Mouse (Mus musculus) megakaryocyte-erythroid progenitor cell, adult 5-6 weeks (primary cell): Measurements from ENCODE around the gene Bcar1. TPM values are rescaled to one million over a fixed set of nuclear protein-coding genes. Genes with fewer than 3 reads are reported as not detected.

Experiments used
- ATAC-seq: replicated peaks from 2 replicates; pipeline ENCODE4 v1.8.0; 2016; ENCODE audit warnings: mild to moderate bottlenecking, inconsistent platforms; ENCODE audit not compliant: severe bottlenecking, poor library complexity, low FRiP score, low TSS enrichment
- total RNA-seq, 2 experiments: library from RNA; stranded (forward) in 1 of 2; stranded (reverse) in 1 of 2; fragments of 200-1000, 215-1000 nt in 1 of 2; fragments of >200 nt in 1 of 2; fragmentation: Nextera tagmentation in 1 of 2; gene quantifications; 2 replicates each; pipeline ENCODE4 v1.2.3; 2014 to 2017

The Bcar1 gene
- total RNA-seq, 2 experiments from 2014 or later = not detected

GRCm38 (mm10) chr8:111741556-111741955 lies 2.1 kb downstream of the Bcar1 start:
- ATAC-seq = no peak

- ATAC-seq = no peak
These were observed 2.6 kb downstream of the Bcar1 start for GRCm38 (mm10) chr8:111740994-111741393.

GRCm38 (mm10) chr8:111740301-111740711 lies 3.3 kb downstream of the Bcar1 start:
- no peak for ATAC-seq

- ATAC-seq = no peak
These were observed 4.0 kb downstream of the Bcar1 start for GRCm38 (mm10) chr8:111739604-111740003.

GRCm38 (mm10) chr8:111738867-111739266 lies 4.7 kb downstream of the Bcar1 start:
- no peak for ATAC-seq

- ATAC-seq = no peak
These were observed 7.3 kb downstream of the Bcar1 start for GRCm38 (mm10) chr8:111736321-111736720.

- no peak for ATAC-seq
These were observed 7.8 kb downstream of the Bcar1 start for GRCm38 (mm10) chr8:111735791-111736190.

GRCm38 (mm10) chr8:111735335-111735761 lies 8.3 kb downstream of the Bcar1 start:
- ATAC-seq = no peak

GRCm38 (mm10) chr8:111734244-111734960 lies 9.2 kb downstream of the Bcar1 start:
- no peak for ATAC-seq

- no peak for ATAC-seq
These were observed 9.9 kb downstream of the Bcar1 start for GRCm38 (mm10) chr8:111733581-111734243.

GRCm38 (mm10) chr8:111732406-111733085 lies 11.1 kb downstream of the Bcar1 start:
- ATAC-seq = no peak

- ATAC-seq = peak; percentile 97
These were observed 11.6 kb downstream of the Bcar1 start for GRCm38 (mm10) chr8:111732004-111732403.

GRCm38 (mm10) chr8:111731231-111731977 lies 12.2 kb downstream of the Bcar1 start:
- no peak for ATAC-seq

- ATAC-seq = no peak
These were observed 14.1 kb downstream of the Bcar1 start for GRCm38 (mm10) chr8:111729233-111730170.

- ATAC-seq = no peak
These were observed 15.1 kb downstream of the Bcar1 start for GRCm38 (mm10) chr8:111728481-111728880.

GRCm38 (mm10) chr8:111727553-111727952 lies 16.1 kb downstream of the Bcar1 start:
- no peak for ATAC-seq

- ATAC-seq = no peak
These were observed 17.3 kb downstream of the Bcar1 start for GRCm38 (mm10) chr8:111726102-111726900.

GRCm38 (mm10) chr8:111725341-111725740 lies 18.3 kb downstream of the Bcar1 start:
- ATAC-seq = no peak
